Mouse (Mus musculus) small intestine, adult 2 months (tissue): ENCODE results near the gene Emc6.

Experiments used
- CTCF ChIP-seq: fragments of 200-500 bp; IDR thresholded peaks from 2 replicates; pipeline ENCODE4 v1.5.1; 2012; ENCODE audit warnings: low read depth, mild to moderate bottlenecking, control low read depth, inconsistent platforms, low read length, moderate library complexity, mixed read lengths; ENCODE audit not compliant: insufficient replicate concordance, insufficient read length; ENCODE audit errors: extremely low read depth
- POLR2A ChIP-seq: fragments of 200-500 bp; IDR thresholded peaks from 2 replicates; pipeline ENCODE4 v1.6.1; 2012; ENCODE audit warnings: low read depth, mild to moderate bottlenecking, control low read depth, inconsistent platforms, low read length, moderate library complexity

- TF ChIP-seq POLR2A (no peak), CTCF (no peak)
These were observed 9.2 kb upstream of the Emc6 start for GRCm38 (mm10) chr11:73185872-73186615.
